Mouse (Mus musculus) forebrain, embryonic 12.5 days (tissue): ENCODE measurements around the gene Vav2. TPM values are rescaled to one million over a fixed set of nuclear protein-coding genes. Genes with fewer than 3 reads are reported as not detected.

Experiments
- ATAC-seq: fragments of 200-750 bp; cut with Nextera tagmentation; 2 replicates; pipeline ENCODE4 v1.8.0; 2017; ENCODE audit warnings: moderate TSS enrichment; ENCODE audit not compliant: low FRiP score
- H3K27ac ChIP-seq: fragments of 300-500 bp; sonication (generic); 2 replicates; pipeline ENCODE4 v1.5.1; 2016; ENCODE audit warnings: mild to moderate bottlenecking
- H3K27me3 ChIP-seq: fragments of 300-500 bp; sonication (generic); 2 replicates; pipeline ENCODE4 v1.6.1; 2016; ENCODE audit warnings: mild to moderate bottlenecking
- H3K36me3 ChIP-seq: fragments of 300-500 bp; sonication (generic); replicated peaks from 2 replicates; pipeline ENCODE4 v1.6.1; 2016; ENCODE audit warnings: mild to moderate bottlenecking
- H3K4me1 ChIP-seq: fragments of 300-500 bp; sonication (generic); 2 replicates; pipeline ENCODE4 v1.6.1; 2016
- H3K4me2 ChIP-seq: fragments of 300-500 bp; sonication (generic); 2 replicates; pipeline ENCODE4 v1.6.1; 2016; ENCODE audit warnings: mild to moderate bottlenecking, moderate library complexity
- H3K4me3 ChIP-seq: fragments of 300-500 bp; sonication (generic); replicated peaks from 2 replicates; pipeline ENCODE4 v1.5.1; 2016; ENCODE audit warnings: mild to moderate bottlenecking
- H3K9ac ChIP-seq: fragments of 300-500 bp; sonication (generic); 2 replicates; pipeline ENCODE4 v1.6.1; 2016; ENCODE audit warnings: mild to moderate bottlenecking
- H3K9me3 ChIP-seq: fragments of 300-500 bp; sonication (generic); 2 replicates; pipeline ENCODE4 v1.6.1; 2016
- WGBS: fragments of 180-500 bp; shearing (Covaris S2); methylation state at CpG from one replicate; pipeline ENCODE4 v1.1.7; 2016; 5-methylcytosine and 5-hydroxymethylcytosine counted together
- polyA plus RNA-seq: library from polyadenylated mRNA; unstranded; fragments of >200 nt; fragmentation: Nextera tagmentation; extraction: Ambion mirVana; gene quantifications from 2 replicates; pipeline ENCODE4 v1.2.1, GENCODE M21; 2016

The Vav2 gene
- polyA plus RNA-seq, 1 experiment from 2014 or later: 17.2 TPM

GRCm38 (mm10) chr2:27396656-27397440 lies 30.0 kb downstream of the Vav2 start:
- peaks cover 10% of the 10 kb centered on the region; the same call in 1 of the 2 replicates for H3K9me3 ChIP-seq
- peaks cover 55% of the 10 kb centered on the region for H3K4me1 ChIP-seq
- 60% methylated on average over 17 of the region's 17 CpGs for WGBS
- no peak overlapping the region for H3K9ac ChIP-seq
- no peaks in the 10 kb centered on the region for H3K27me3 ChIP-seq
- H3K4me3 ChIP-seq: no peak overlapping the region
- H3K36me3 ChIP-seq: peaks cover 15% of the 10 kb centered on the region
- ATAC-seq: peak; percentile 7; the same call in 1 of the 2 replicates
- no peak overlapping the region for H3K4me2 ChIP-seq
- H3K27ac ChIP-seq: 0 out of 2 replicates have a peak overlapping the region, but pooled peaks have one; percentile 36

GRCm38 (mm10) chr2:27394158-27394832 lies 32.5 kb downstream of the Vav2 start:
- H3K9ac ChIP-seq: 0 out of 2 replicates have a peak overlapping the region, but pooled peaks have one; percentile 12
- ATAC-seq: peak; percentile 34; the same call in 1 of the 2 replicates

GRCm38 (mm10) chr2:27392278-27392677 lies 34.6 kb downstream of the Vav2 start:
- Histone ChIP-seq H3K4me3 (no peak overlapping the region), H3K36me3 (no peaks in the 10 kb centered on the region), H3K27ac (no peak overlapping the region), H3K27me3 (no peaks in the 10 kb centered on the region), H3K4me1 (peaks cover 75% of the 10 kb centered on the region), H3K9me3 (no peaks in the 10 kb centered on the region), H3K9ac (no peak overlapping the region), H3K4me2 (no peak overlapping the region)
- 25% methylated on average over 5 of the region's 5 CpGs for WGBS
- ATAC-seq: no peak

More at GRCm38 (mm10) chr2:27394158-27394832, 32.5 kb downstream of the Vav2 start:
- 53% methylated on average over 10 of the region's 10 CpGs for WGBS
- Histone ChIP-seq H3K9me3 (peaks cover 5% of the 10 kb centered on the region; the same call in 1 of the 2 replicates), H3K4me2 (no peak overlapping the region), H3K27ac (no peak overlapping the region), H3K27me3 (no peaks in the 10 kb centered on the region), H3K36me3 (peaks cover 7% of the 10 kb centered on the region), H3K4me3 (no peak overlapping the region), H3K4me1 (peaks cover 78% of the 10 kb centered on the region)

GRCm38 (mm10) chr2:27390775-27391174 lies 36.1 kb downstream of the Vav2 start:
- no peak overlapping the region for H3K27ac ChIP-seq
- no peak overlapping the region for H3K4me3 ChIP-seq
- WGBS: 55% methylated on average over 4 of the region's 4 CpGs
- no peaks in the 10 kb centered on the region for H3K9me3 ChIP-seq
- H3K36me3 ChIP-seq: peaks cover 5% of the 10 kb centered on the region
- H3K4me1 ChIP-seq: peaks cover 60% of the 10 kb centered on the region
- no peak overlapping the region for H3K9ac ChIP-seq
- H3K4me2 ChIP-seq: no peak overlapping the region
- ATAC-seq: no peak
- no peaks in the 10 kb centered on the region for H3K27me3 ChIP-seq

- ATAC-seq: no peak
- 0 out of 2 replicates have a peak overlapping the region, but pooled peaks have one; percentile 25 for H3K27ac ChIP-seq
- 65% methylated on average over 8 of the region's 8 CpGs for WGBS
Observed at GRCm38 (mm10) chr2:27390325-27390724, 36.5 kb downstream of the Vav2 start.

GRCm38 (mm10) chr2:27389272-27390162 lies 37.3 kb downstream of the Vav2 start:
- Histone ChIP-seq H3K4me2 (no peak overlapping the region), H3K27me3 (no peaks in the 10 kb centered on the region), H3K4me1 (peaks cover 48% of the 10 kb centered on the region), H3K27ac (0 out of 2 replicates have a peak overlapping the region, but pooled peaks have one; percentile 25), H3K9ac (0 out of 2 replicates have a peak overlapping the region, but pooled peaks have one; percentile 7), H3K4me3 (no peak overlapping the region), H3K36me3 (peaks cover 13% of the 10 kb centered on the region), H3K9me3 (no peaks in the 10 kb centered on the region)
- ATAC-seq: no peak
- WGBS: 34% methylated on average over 14 of the region's 14 CpGs

More at GRCm38 (mm10) chr2:27390325-27390724, 36.5 kb downstream of the Vav2 start:
- Histone ChIP-seq H3K4me1 (peaks cover 56% of the 10 kb centered on the region), H3K36me3 (peaks cover 10% of the 10 kb centered on the region), H3K9me3 (no peaks in the 10 kb centered on the region), H3K4me3 (no peak overlapping the region), H3K4me2 (no peak overlapping the region), H3K27me3 (no peaks in the 10 kb centered on the region), H3K9ac (no peak overlapping the region)

- no peaks in the 10 kb centered on the region for H3K9me3 ChIP-seq
Observed at GRCm38 (mm10) chr2:27387209-27387608, 39.6 kb downstream of the Vav2 start.

GRCm38 (mm10) chr2:27381698-27382097 lies 45.1 kb downstream of the Vav2 start:
- Histone ChIP-seq H3K9me3 (no peaks in the 10 kb centered on the region), H3K4me2 (no peak overlapping the region), H3K27ac (no peak overlapping the region), H3K9ac (no peak overlapping the region), H3K4me3 (no peak overlapping the region), H3K27me3 (peaks cover 2% of the 10 kb centered on the region; the same call in 1 of the 2 replicates), H3K36me3 (peaks cover 13% of the 10 kb centered on the region), H3K4me1 (peaks cover 48% of the 10 kb centered on the region)
- 87% methylated on average over 4 of the region's 4 CpGs for WGBS
- ATAC-seq: no peak

More at GRCm38 (mm10) chr2:27387209-27387608, 39.6 kb downstream of the Vav2 start:
- H3K27ac ChIP-seq: no peak overlapping the region
- WGBS: 96% methylated on average over 1 of the region's 1 CpGs
- no peak overlapping the region for H3K4me2 ChIP-seq
- peaks cover 13% of the 10 kb centered on the region for H3K36me3 ChIP-seq
- H3K9ac ChIP-seq: no peak overlapping the region
- H3K27me3 ChIP-seq: no peaks in the 10 kb centered on the region
- ATAC-seq: no peak
- no peak overlapping the region for H3K4me3 ChIP-seq
- peaks cover 29% of the 10 kb centered on the region for H3K4me1 ChIP-seq

- no peak for ATAC-seq
- H3K9ac ChIP-seq: no peak overlapping the region
- no peak overlapping the region for H3K4me3 ChIP-seq
- no peak overlapping the region for H3K27ac ChIP-seq
- 85% methylated on average over 3 of the region's 3 CpGs for WGBS
- H3K4me1 ChIP-seq: peaks cover 53% of the 10 kb centered on the region
- H3K36me3 ChIP-seq: peaks cover 13% of the 10 kb centered on the region
- H3K27me3 ChIP-seq: peaks cover 6% of the 10 kb centered on the region; the same call in 1 of the 2 replicates
- no peaks in the 10 kb centered on the region for H3K9me3 ChIP-seq
- H3K4me2 ChIP-seq: no peak overlapping the region
Observed at GRCm38 (mm10) chr2:27381254-27381653, 45.6 kb downstream of the Vav2 start.

- H3K27me3 ChIP-seq: peaks cover 6% of the 10 kb centered on the region; the same call in 1 of the 2 replicates
- no peaks in the 10 kb centered on the region for H3K9me3 ChIP-seq
- no peak overlapping the region for H3K4me2 ChIP-seq
- H3K27ac ChIP-seq: no peak overlapping the region
- H3K36me3 ChIP-seq: no peaks in the 10 kb centered on the region
- H3K4me1 ChIP-seq: peaks cover 76% of the 10 kb centered on the region
- ATAC-seq: no peak
- WGBS: 35% methylated on average over 4 of the region's 4 CpGs
- H3K4me3 ChIP-seq: no peak overlapping the region
- no peak overlapping the region for H3K9ac ChIP-seq
Observed at GRCm38 (mm10) chr2:27377876-27378275, 49.0 kb downstream of the Vav2 start.

- Histone ChIP-seq H3K4me1 (peaks cover 78% of the 10 kb centered on the region), H3K4me3 (no peak overlapping the region), H3K4me2 (no peak overlapping the region), H3K27ac (no peak overlapping the region), H3K9ac (no peak overlapping the region), H3K36me3 (no peaks in the 10 kb centered on the region), H3K9me3 (no peaks in the 10 kb centered on the region), H3K27me3 (peaks cover 6% of the 10 kb centered on the region; the same call in 1 of the 2 replicates)
- WGBS: 38% methylated on average over 8 of the region's 8 CpGs
- ATAC-seq: no peak
Observed at GRCm38 (mm10) chr2:27377164-27377563, 49.7 kb downstream of the Vav2 start.
